Mouse (Mus musculus) ovary, adult 2 months (tissue): ENCODE data around the gene Olfr559. TPM values are rescaled to one million over a fixed set of nuclear protein-coding genes. Genes with fewer than 3 reads are reported as not detected.

Source experiments
- polyA plus RNA-seq: library from polyadenylated mRNA; depleted of rRNA; stranded (reverse); fragments of >200 nt; gene quantifications from 2 replicates; pipeline ENCODE4 v1.2.3, GENCODE M21; 2012; rRNA removed

Gene Olfr559
- not detected in 2 replicates for polyA plus RNA-seq

DNA sequence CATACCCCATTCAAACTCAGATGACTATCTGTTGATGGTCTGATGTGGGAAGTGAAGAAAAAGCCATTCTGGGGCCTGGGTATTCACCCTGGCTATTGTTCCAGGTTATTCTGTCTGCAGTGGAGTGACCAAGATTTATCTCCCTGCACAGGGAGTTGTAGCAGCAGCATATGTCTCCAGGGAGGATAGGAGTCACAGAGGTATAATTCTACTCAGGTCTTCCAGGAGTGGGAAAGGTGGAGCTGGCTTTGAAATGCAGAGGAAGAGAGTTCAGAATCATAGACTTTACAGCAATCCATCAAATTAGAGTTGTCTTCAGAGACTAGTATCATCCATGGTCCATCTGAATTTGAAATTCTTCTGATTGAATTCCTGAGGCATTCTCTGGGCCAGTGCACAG lies at the start of gene Olfr559:
Gene Olfr559 (minus strand): TSS at position 101 of the 400 bp plus-strand sequence.

DNA sequence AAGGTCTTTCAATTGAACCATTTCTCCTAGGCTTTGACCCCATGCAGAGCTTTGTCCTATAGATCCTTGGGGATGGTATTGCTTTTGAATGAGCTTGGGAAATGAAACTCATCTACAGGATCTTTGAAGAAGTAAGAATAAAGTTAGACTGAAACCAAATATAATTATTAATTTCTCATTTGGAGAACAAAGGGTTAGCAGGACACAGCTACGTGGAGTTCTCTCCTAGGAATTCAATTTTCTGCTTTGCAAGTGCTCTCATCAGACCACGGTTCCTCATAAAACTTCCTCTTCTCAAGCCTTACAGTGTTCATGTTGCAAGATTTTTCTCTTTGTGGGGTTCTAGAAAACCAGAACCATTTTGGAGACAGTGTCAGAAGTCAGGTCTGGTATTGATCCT lies 43.6 kb upstream of the Olfr559 start, which contains the start of gene Olfr561:
Gene Olfr561 (plus strand): TSS at position 301 of the 400 bp plus-strand sequence.

DNA sequence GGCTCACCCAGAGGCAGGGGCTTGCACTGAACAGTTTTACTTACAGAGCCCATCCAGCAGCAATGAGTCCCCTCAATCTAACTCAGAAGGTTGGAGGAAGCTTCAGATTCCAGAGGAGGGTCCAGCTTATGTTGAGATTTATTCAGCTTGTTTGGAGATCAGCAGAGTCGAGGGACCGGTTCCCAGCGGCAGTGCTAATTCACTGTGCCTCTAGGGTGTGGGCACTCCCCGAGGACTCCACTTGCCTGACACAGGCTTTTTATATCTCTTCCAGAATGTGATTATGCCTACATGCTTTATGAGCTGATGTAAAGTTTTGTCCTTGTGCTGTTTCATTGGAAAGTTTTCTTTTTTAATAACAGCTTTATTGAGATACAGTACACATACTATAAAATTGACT lies 32.0 kb upstream of the Olfr559 start, which contains the start of the genes Olfr560 and Olfr78:
Gene Olfr560 (minus strand): TSS at position 101 of the 400 bp plus-strand sequence.
Gene Olfr78 (minus strand): TSS at position 206 of the 400 bp plus-strand sequence.

DNA sequence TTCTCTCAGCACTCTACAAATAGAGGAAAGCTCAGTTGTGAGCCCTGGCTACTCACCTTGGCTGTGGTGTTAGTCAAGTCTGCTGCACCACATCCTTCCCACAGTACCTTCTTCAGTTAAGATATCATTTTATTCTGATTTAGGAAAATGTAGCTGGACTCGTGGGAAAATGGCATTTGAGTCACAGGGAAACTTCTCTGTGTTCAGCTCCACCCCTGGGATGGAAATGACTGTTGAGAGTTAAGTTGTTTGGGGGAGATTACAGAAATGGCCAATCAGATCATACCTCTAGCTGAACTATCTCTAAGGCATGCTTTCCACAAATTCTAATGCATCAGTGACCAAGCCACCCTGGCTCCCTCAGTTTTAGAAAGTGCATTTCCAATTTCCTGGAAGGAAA lies 8.3 kb downstream of the Olfr559 start, which contains the start of gene Olfr33:
Gene Olfr33 (minus strand): TSS at position 101 of the 400 bp plus-strand sequence.

DNA sequence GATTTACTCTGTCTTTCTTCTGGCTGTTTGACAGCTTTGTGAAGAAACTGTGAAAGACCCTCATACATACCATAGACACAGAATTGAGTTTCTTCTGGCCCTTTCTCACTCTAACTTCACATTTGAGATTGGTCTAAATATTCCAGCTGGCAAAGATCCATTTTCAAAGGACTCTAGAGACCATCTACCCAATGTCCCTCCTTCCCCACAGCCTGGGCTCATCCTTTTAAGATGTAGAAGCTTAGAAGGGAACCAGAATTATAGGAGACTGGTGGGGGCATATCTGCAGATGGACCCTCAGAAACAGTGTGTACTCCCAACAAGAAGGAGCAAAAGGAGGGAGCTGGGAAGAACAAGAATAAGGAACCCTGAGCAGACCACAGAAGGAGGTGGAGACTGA lies 25.4 kb downstream of the Olfr559 start, which contains the start of gene Olfr558:
Gene Olfr558 (plus strand): TSS at position 301 of the 400 bp plus-strand sequence.

DNA sequence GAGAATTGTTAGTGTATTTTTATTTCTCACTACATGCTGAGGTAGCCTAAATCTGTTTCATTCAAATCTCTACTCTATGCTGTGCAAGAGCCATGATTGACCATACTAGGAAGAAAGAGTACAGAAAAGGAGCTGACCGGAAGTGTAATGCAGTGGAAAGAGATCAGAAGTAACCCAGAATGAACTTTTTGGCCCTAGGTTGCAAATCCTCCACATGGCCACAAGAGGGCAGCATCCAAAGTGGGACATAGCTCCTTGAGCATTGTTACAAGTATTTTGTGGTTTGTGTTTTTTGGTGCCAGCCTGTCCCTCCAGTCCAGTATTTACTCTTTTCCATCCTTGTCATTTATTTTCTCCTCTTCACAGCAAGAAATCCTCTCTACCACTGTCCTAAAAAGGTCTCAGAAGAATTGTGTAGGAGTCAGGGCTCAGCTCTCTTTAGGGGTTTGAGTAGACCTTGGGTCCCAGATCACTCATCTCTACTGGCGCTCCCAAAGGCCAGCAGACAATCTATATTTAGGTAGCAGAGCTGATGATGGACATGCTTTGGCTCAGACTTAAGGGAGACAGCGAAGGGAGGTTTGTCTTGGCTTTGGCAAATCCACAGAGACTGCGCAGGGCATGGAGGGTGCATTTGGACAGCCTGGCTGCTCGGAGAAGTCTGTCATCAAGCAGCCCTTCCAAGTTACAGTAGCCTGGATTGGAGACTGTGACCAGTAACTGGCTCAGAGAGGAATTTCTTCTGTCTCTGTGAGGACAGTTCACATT lies 31.7 kb downstream of the Olfr559 start, which contains the start of gene Olfr557:
Gene Olfr557 (plus strand): TSS at position 553 of the 768 bp plus-strand sequence.

DNA sequence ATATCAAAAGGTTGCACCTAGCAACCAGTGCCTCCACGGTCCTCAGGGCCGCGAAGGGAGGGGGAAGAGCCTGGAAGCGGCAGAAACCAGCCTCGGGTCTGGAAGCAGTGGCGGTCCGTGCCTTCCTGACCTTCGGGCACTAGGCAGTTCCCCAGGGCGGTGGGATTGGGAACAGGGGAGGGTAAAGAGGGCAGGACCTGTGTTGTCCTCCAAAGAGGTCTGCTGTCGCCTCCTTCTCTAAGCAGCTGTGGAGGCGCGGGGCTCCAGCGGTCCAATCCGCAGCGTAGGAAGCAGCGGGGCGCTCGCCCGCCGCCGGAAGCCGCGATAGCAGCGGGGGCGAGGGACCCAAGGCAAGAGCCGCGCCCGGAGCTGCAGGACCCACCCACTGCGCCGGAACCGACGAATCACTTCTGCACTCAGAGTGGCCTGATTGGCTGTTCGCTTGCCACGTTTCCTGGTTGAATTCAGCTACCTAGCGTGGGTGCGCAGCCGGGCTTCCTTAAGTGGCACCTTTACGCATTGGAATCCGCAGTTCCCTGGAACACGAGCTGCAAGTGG lies 40.3 kb downstream of the Olfr559 start, which contains the start of gene Trim68:
Gene Trim68 (minus strand): TSS at position 384 of the 558 bp plus-strand sequence.

Other genes starting within 250 kb of the Olfr559 start
- not detected in 2 replicates for gene Olfr543, start 245.8 kb downstream of the Olfr559 start, polyA plus RNA-seq
- gene Olfr544, start 239.2 kb downstream of the Olfr559 start, polyA plus RNA-seq: not detected in 2 replicates
- not detected in 2 replicates for gene Olfr545, start 227.9 kb downstream of the Olfr559 start, polyA plus RNA-seq
- gene Olfr547, start 192.7 kb downstream of the Olfr559 start, polyA plus RNA-seq: not detected in 2 replicates
- gene Olfr548-ps1, start 186.6 kb downstream of the Olfr559 start, polyA plus RNA-seq: not detected in 2 replicates
- not detected in 2 replicates for gene Olfr549, start 177.6 kb downstream of the Olfr559 start, polyA plus RNA-seq
- 3.1 and 3.4 TPM in 2 replicates for gene Trim21, start 162.0 kb downstream of the Olfr559 start, polyA plus RNA-seq
- gene Olfr550, start 156.0 kb downstream of the Olfr559 start, polyA plus RNA-seq: 0.18 and 0.25 TPM in 2 replicates
- not detected in 2 replicates for gene Olfr551, start 135.6 kb downstream of the Olfr559 start, polyA plus RNA-seq
- not detected in 2 replicates for gene Olfr552, start 129.7 kb downstream of the Olfr559 start, polyA plus RNA-seq
- gene Olfr553, start 109.3 kb downstream of the Olfr559 start, polyA plus RNA-seq: not detected in 2 replicates
- gene Olfr554, start 89.1 kb downstream of the Olfr559 start, polyA plus RNA-seq: not detected in 2 replicates
- gene Olfr555, start 68.7 kb downstream of the Olfr559 start, polyA plus RNA-seq: not detected in 2 replicates
- gene Olfr556, start 62.6 kb downstream of the Olfr559 start, polyA plus RNA-seq: not detected in 2 replicates
- gene Trim68, start 40.2 kb downstream of the Olfr559 start, polyA plus RNA-seq: 14.6 and 19.4 TPM in 2 replicates
- gene Olfr557, start 31.6 kb downstream of the Olfr559 start, polyA plus RNA-seq: not detected in 2 replicates
- 3.2 and 3.3 TPM in 2 replicates for gene Olfr558, start 25.3 kb downstream of the Olfr559 start, polyA plus RNA-seq
- gene Olfr33, start 8.4 kb downstream of the Olfr559 start, polyA plus RNA-seq: not detected in 2 replicates
- gene Olfr560, start 31.9 kb upstream of the Olfr559 start, polyA plus RNA-seq: not detected in 2 replicates
- gene Olfr78, start 32.0 kb upstream of the Olfr559 start, polyA plus RNA-seq: 2.1 and 3.6 TPM in 2 replicates
- not detected in 2 replicates for gene Olfr561, start 43.7 kb upstream of the Olfr559 start, polyA plus RNA-seq
- not detected in 2 replicates for gene Olfr564, start 76.0 kb upstream of the Olfr559 start, polyA plus RNA-seq
- gene Olfr566, start 131.3 kb upstream of the Olfr559 start, polyA plus RNA-seq: not detected in 2 replicates
- gene Olfr568, start 149.6 kb upstream of the Olfr559 start, polyA plus RNA-seq: not detected in 2 replicates
- gene Olfr569, start 163.4 kb upstream of the Olfr559 start, polyA plus RNA-seq: not detected in 2 replicates
- gene Olfr570, start 167.1 kb upstream of the Olfr559 start, polyA plus RNA-seq: not detected in 2 replicates
- gene Olfr571, start 190.0 kb upstream of the Olfr559 start, polyA plus RNA-seq: not detected in 2 replicates
- gene Olfr572, start 196.9 kb upstream of the Olfr559 start, polyA plus RNA-seq: not detected in 2 replicates
- not detected in 2 replicates for gene Olfr573-ps1, start 215.1 kb upstream of the Olfr559 start, polyA plus RNA-seq
- not detected in 2 replicates for gene Olfr574, start 221.0 kb upstream of the Olfr559 start, polyA plus RNA-seq
- not detected in 2 replicates for gene Olfr575, start 231.3 kb upstream of the Olfr559 start, polyA plus RNA-seq
- not detected in 2 replicates for gene Olfr576, start 235.2 kb upstream of the Olfr559 start, polyA plus RNA-seq
- not detected in 2 replicates for gene Olfr577, start 248.5 kb upstream of the Olfr559 start, polyA plus RNA-seq